Comparison of ENCODE assay signal across 23 mouse cellular contexts in genomic region chr19:6338716-6339115, GRCm38 (mm10).
"Had no signal": no experiment of that assay in that cellular context is flagged by ENCODE, and none has a peak within 500 bp of the region (broad histone marks: within the 10 kb centered on the region; RNA-seq: fewer than 3 reads in every experiment).

No protein-coding gene starts in this region.

- H3K4me3 ChIP-seq: layer of hippocampus, adult 2 months; limb, embryonic 15.5 days; lung, embryonic 15.5 days; neural tube, embryonic 12.5 days; neural tube, embryonic 15.5 days had no signal

- H3K9me3 ChIP-seq: limb, embryonic 15.5 days; lung, embryonic 15.5 days; megakaryocyte, embryonic 14.5 days; midbrain, embryonic 10.5 days; neural tube, embryonic 12.5 days; neural tube, embryonic 15.5 days had no signal

- H3K27me3 ChIP-seq: limb, embryonic 15.5 days; lung, embryonic 15.5 days; megakaryocyte, embryonic 14.5 days; neural tube, embryonic 12.5 days; neural tube, embryonic 15.5 days had no signal

- ATAC-seq: liver, postnatal 0 days had no signal

- H3K4me2 ChIP-seq: limb, embryonic 15.5 days; liver, embryonic 11.5 days; lung, embryonic 15.5 days; neural tube, embryonic 12.5 days; neural tube, embryonic 15.5 days had no signal

- H3K27ac ChIP-seq: limb, embryonic 15.5 days; liver, embryonic 14.5 days; lung, embryonic 15.5 days; midbrain, embryonic 10.5 days; neural tube, embryonic 12.5 days; neural tube, embryonic 15.5 days; stomach, postnatal 0 days had no signal

- H3K9ac ChIP-seq: limb, embryonic 15.5 days; liver, embryonic 14.5 days; liver, postnatal 0 days; lung, embryonic 15.5 days; neural tube, embryonic 12.5 days; neural tube, embryonic 15.5 days had no signal

- DNase-seq: kidney, adult 18-20 months; kidney, adult 9 months; kidney, postnatal 25 days; layer of hippocampus, adult 9-11 months; liver, postnatal 0 days; lung, postnatal 14 days; midbrain, embryonic 14.5 days; right cerebral cortex, adult 18-20 months; right cerebral cortex, postnatal 14 days; right cerebral cortex, postnatal 4 days; thymus, adult 2 months; thymus, postnatal 14 days; thymus, postnatal 4 days had no signal
